Mouse (Mus musculus) intestine, embryonic 14.5 days (tissue): ENCODE measurements at regions not wholly inside any gene's neighbourhood (a gene's known extent, or its start where the extent isn't known, plus 50 kb on each side); places are given as distances from the start of the nearest gene placed in this dataset.
A peak's percentile ranks its signal among the peaks of the same experiment; 100 is the strongest.
"Not testable (repeated sequence)": the region's sequence is repeated elsewhere in the genome, so short reads cannot be mapped to it uniquely, and the experiment has no call there.

Experiments
- ATAC-seq: fragments of 200-750 bp; cut with Nextera tagmentation; replicated peaks from 2 replicates; pipeline ENCODE4 v1.8.0; 2017; ENCODE audit warnings: low read depth, moderate number of reproducible peaks, moderate TSS enrichment, moderate library complexity; ENCODE audit not compliant: low FRiP score, low TSS enrichment
- DNase-seq: peaks from one replicate; pipeline ENCODE4 v3.0.0-alpha.2; 2018; ENCODE audit warnings: low spot score
- H3K27ac ChIP-seq: fragments of 300-500 bp; sonication (generic); 2 replicates; pipeline ENCODE4 v1.5.1; 2014; ENCODE audit warnings: low read depth, mild to moderate bottlenecking, control low read depth
- H3K27me3 ChIP-seq: fragments of 300-500 bp; sonication (generic); replicated peaks from 2 replicates; pipeline ENCODE4 v1.6.1; 2014; ENCODE audit warnings: low read length, control low read depth; ENCODE audit not compliant: control insufficient read depth, insufficient read depth
- H3K36me3 ChIP-seq: fragments of 300-500 bp; sonication (generic); 2 replicates; pipeline ENCODE4 v1.6.1; 2014; ENCODE audit warnings: low read length, control low read depth; ENCODE audit not compliant: control insufficient read depth, insufficient read depth
- H3K4me1 ChIP-seq: fragments of 300-500 bp; sonication (generic); replicated peaks from 2 replicates; pipeline ENCODE4 v1.6.1; 2014; ENCODE audit warnings: low read length, control low read depth, mixed read lengths; ENCODE audit not compliant: control insufficient read depth, insufficient read depth
- H3K4me2 ChIP-seq: fragments of 300-500 bp; sonication (generic); 2 replicates; pipeline ENCODE4 v1.6.1; 2014; ENCODE audit warnings: low read length
- H3K4me3 ChIP-seq: fragments of 300-500 bp; sonication (generic); 2 replicates; pipeline ENCODE4 v1.5.1; 2014; ENCODE audit warnings: low read depth, low read length, control low read depth, mixed read lengths
- H3K9ac ChIP-seq: fragments of 300-500 bp; sonication (generic); 2 replicates; pipeline ENCODE4 v1.6.1; 2014; ENCODE audit warnings: mild to moderate bottlenecking, low read length
- H3K9me3 ChIP-seq: fragments of 300-500 bp; sonication (generic); 2 replicates; pipeline ENCODE4 v1.6.1; 2016; ENCODE audit warnings: low read length, control low read depth; ENCODE audit not compliant: control insufficient read depth
- WGBS: fragments of 180-500 bp; shearing (Covaris S2); extraction: QIAGEN DNeasy Blood & Tissue Kit; methylation state at CpG from one replicate; pipeline ENCODE4 v1.1.7; 2014; 5-methylcytosine and 5-hydroxymethylcytosine counted together

GRCm38 (mm10) chr13:42000966-42001365 is 50.9 kb upstream of the Hivep1 start:
- Histone ChIP-seq H3K27ac (no peak overlapping the region), H3K36me3 (no peaks in the 10 kb centered on the region), H3K4me2 (no peak overlapping the region), H3K4me1 (no peaks in the 10 kb centered on the region), H3K27me3 (no peaks in the 10 kb centered on the region), H3K9ac (no peak overlapping the region), H3K9me3 (no peaks in the 10 kb centered on the region), H3K4me3 (no peak overlapping the region)
- DNase-seq = no peak
- WGBS = 50% methylated on average over 3 of the region's 3 CpGs
- ATAC-seq = no peak

- H3K9me3 ChIP-seq = no peaks in the 10 kb centered on the region
- H3K9ac ChIP-seq = no peak overlapping the region
- H3K4me2 ChIP-seq = 0 out of 2 replicates have a peak overlapping the region, but pooled peaks have one; percentile 3
- 38% methylated on average over 9 of the region's 9 CpGs for WGBS
- ATAC-seq (no peak), DNase-seq (no peak)
- H3K27ac ChIP-seq = no peak overlapping the region
- no peaks in the 10 kb centered on the region for H3K27me3 ChIP-seq
- no peak overlapping the region for H3K4me3 ChIP-seq
- no peaks in the 10 kb centered on the region for H3K4me1 ChIP-seq
- H3K36me3 ChIP-seq = no peaks in the 10 kb centered on the region
Measured at GRCm38 (mm10) chr13:41997883-41998282, 53.9 kb upstream of the Hivep1 start.

GRCm38 (mm10) chr13:41994126-41994525 is 57.7 kb upstream of the Hivep1 start:
- Histone ChIP-seq H3K4me2 (no peak overlapping the region), H3K9me3 (no peaks in the 10 kb centered on the region), H3K4me1 (no peaks in the 10 kb centered on the region), H3K27me3 (no peaks in the 10 kb centered on the region), H3K36me3 (no peaks in the 10 kb centered on the region), H3K9ac (no peak overlapping the region), H3K27ac (no peak overlapping the region), H3K4me3 (no peak overlapping the region)
- WGBS = 48% methylated on average over 3 of the region's 3 CpGs
- ATAC-seq (no peak), DNase-seq (no peak)

- no peaks in the 10 kb centered on the region for H3K27me3 ChIP-seq
- no peak overlapping the region for H3K9ac ChIP-seq
- ATAC-seq = no peak
- no peak for DNase-seq
- no peaks in the 10 kb centered on the region for H3K36me3 ChIP-seq
- WGBS = 77% methylated on average over 3 of the region's 3 CpGs
- no peaks in the 10 kb centered on the region for H3K9me3 ChIP-seq
- H3K27ac ChIP-seq = no peak overlapping the region
- no peak overlapping the region for H3K4me3 ChIP-seq
- no peaks in the 10 kb centered on the region for H3K4me1 ChIP-seq
- no peak overlapping the region for H3K4me2 ChIP-seq
Measured at GRCm38 (mm10) chr13:41975918-41976317, 75.9 kb upstream of the Hivep1 start.

- Histone ChIP-seq H3K4me1 (no peaks in the 10 kb centered on the region), H3K4me2 (no peak overlapping the region)
- 63% methylated on average over 3 of the region's 3 CpGs for WGBS
Measured at GRCm38 (mm10) chr13:41962915-41963314, 88.9 kb upstream of the Hivep1 start.

GRCm38 (mm10) chr13:41960960-41961359 is 90.9 kb upstream of the Hivep1 start:
- H3K36me3 ChIP-seq, H3K27me3 ChIP-seq, H3K27ac ChIP-seq, H3K4me2 ChIP-seq, DNase-seq, H3K9me3 ChIP-seq, H3K4me3 ChIP-seq, H3K9ac ChIP-seq, ATAC-seq, H3K4me1 ChIP-seq: not testable (repeated sequence)
- WGBS = 82% methylated on average over 3 of the region's 3 CpGs

More at GRCm38 (mm10) chr13:41962915-41963314, 88.9 kb upstream of the Hivep1 start:
- H3K9me3 ChIP-seq = no peaks in the 10 kb centered on the region
- no peak overlapping the region for H3K27ac ChIP-seq
- no peaks in the 10 kb centered on the region for H3K36me3 ChIP-seq
- H3K4me3 ChIP-seq = no peak overlapping the region
- no peaks in the 10 kb centered on the region for H3K27me3 ChIP-seq
- DNase-seq (no peak), ATAC-seq (no peak)
- H3K9ac ChIP-seq = no peak overlapping the region

- H3K9ac ChIP-seq = no peak overlapping the region
- H3K36me3 ChIP-seq = no peaks in the 10 kb centered on the region
- no peak overlapping the region for H3K27ac ChIP-seq
- H3K9me3 ChIP-seq = no peaks in the 10 kb centered on the region
- no peak for DNase-seq
- no peak for ATAC-seq
- H3K27me3 ChIP-seq = no peaks in the 10 kb centered on the region
- no peak overlapping the region for H3K4me2 ChIP-seq
- H3K4me1 ChIP-seq = no peaks in the 10 kb centered on the region
- 55% methylated on average over 4 of the region's 4 CpGs for WGBS
- no peak overlapping the region for H3K4me3 ChIP-seq
Measured at GRCm38 (mm10) chr13:41957932-41958331, 93.9 kb upstream of the Hivep1 start.

GRCm38 (mm10) chr13:41955884-41956283 is 95.9 kb upstream of the Hivep1 start:
- Histone ChIP-seq H3K4me3 (no peak overlapping the region), H3K9ac (no peak overlapping the region), H3K4me1 (no peaks in the 10 kb centered on the region), H3K36me3 (no peaks in the 10 kb centered on the region), H3K27ac (no peak overlapping the region), H3K9me3 (no peaks in the 10 kb centered on the region), H3K27me3 (no peaks in the 10 kb centered on the region), H3K4me2 (no peak overlapping the region)
- DNase-seq (no peak), ATAC-seq (no peak)
- 92% methylated on average over 4 of the region's 4 CpGs for WGBS

- no peak for ATAC-seq
Measured at GRCm38 (mm10) chr13:41955198-41955597, 96.6 kb upstream of the Hivep1 start.

More at GRCm38 (mm10) chr13:41955198-41955597, 96.6 kb upstream of the Hivep1 start:
- no peak overlapping the region for H3K9ac ChIP-seq
- H3K36me3 ChIP-seq = no peaks in the 10 kb centered on the region
- no peaks in the 10 kb centered on the region for H3K4me1 ChIP-seq
- H3K27me3 ChIP-seq = no peaks in the 10 kb centered on the region
- no peak overlapping the region for H3K4me3 ChIP-seq
- no peaks in the 10 kb centered on the region for H3K9me3 ChIP-seq
- H3K27ac ChIP-seq = no peak overlapping the region
- no peak for DNase-seq
- WGBS = 75% methylated on average over 3 of the region's 3 CpGs
- no peak overlapping the region for H3K4me2 ChIP-seq
